Mouse (Mus musculus): ENCODE measurements around the gene Rtn4r.

DNA sequence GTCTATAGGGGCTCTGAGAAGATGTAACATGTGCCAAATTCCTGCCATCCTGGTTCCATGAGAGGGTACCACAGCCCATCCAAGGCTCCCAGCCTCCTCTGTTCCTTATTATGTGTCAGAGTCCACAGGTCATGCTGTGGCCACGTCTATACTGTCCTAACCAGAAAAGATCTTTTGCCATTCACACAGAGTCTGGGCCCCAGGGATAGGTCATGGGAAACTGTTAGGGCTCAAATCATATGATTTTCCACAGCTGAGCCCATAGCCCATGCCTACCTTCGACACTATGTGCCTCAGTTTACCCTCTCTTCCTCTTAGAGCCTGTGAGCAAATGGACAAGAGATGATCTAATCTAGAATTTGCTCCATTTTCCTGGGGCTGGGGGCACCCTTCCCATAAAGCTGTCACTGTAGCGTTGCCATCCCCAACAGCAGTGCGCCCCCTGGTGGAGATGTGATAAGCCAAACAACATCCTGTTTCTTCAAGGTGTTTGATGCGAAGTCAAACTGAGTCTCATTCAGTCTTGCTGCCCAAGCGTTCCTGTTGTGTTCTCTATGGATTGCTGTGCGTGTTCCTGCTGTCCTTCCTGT is 44.9 kb downstream of the Rtn4r start:
- TF ChIP-seq CTCF (IDR thresholded peaks at IDR 0.05; ENCODE audit: low read depth, low read length), result peak; percentile 98
- TF ChIP-seq POLR2A (IDR thresholded peaks at IDR 0.05; ENCODE audit: borderline replicate concordance, low read depth, low read length), result no peak
